Mouse (Mus musculus): ENCODE results near the gene Ranbp10. TPM values are rescaled to one million over a fixed set of nuclear protein-coding genes. Genes with fewer than 3 reads are reported as not detected.
A peak's percentile ranks its signal among the peaks of the same experiment; 100 is the strongest.

Gene Ranbp10
- total RNA-seq, 2 experiments from 2014 or later, result 24.4 to 27.6 TPM

DNA sequence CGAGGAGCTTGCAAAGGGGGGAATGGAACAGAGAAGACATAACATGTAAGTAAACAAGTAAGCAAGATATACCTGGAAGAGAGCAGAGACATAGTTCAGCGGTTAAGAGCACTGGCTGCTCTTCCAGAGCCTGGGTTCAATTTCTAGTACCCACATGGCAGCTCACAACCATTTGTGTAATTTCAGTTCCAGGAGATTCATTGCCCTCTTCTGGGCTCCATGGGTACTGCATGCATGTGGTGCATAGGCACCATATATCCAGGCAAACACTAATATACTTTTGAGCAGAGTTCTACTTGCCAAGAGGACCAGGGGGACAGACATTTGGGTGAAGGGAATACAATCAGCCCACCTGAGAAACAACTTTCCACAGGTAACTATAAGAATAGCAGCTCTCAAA, 38.9 kb downstream of the Ranbp10 start:
- DNase-seq, result no peak

- no peak for DNase-seq
These were observed 46.9 kb downstream of the Ranbp10 start for GRCm38 (mm10) chr8:105780298-105780697.

- DNase-seq, result no peak
These were observed 49.3 kb downstream of the Ranbp10 start for GRCm38 (mm10) chr8:105777833-105778232.

DNA sequence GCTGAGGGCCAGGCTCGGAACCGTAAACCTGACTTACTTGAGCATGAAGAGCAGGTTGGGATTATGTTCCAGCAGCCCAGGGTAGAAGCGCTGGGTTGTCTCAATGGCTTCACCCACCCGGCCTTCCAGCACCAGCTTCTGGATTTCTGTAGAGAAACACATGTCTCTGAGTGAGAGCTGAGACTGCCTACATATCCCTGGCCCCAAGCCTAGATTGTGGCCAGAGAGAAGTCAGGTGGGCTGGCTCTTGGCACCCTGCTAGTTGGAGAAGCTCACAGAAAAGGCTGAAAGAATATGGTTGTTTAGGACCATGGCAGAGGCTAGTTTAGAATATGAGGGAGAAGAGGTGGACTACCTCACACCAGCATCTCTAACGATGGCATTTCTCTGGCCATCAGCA, 52.7 kb downstream of the Ranbp10 start:
- DNase-seq, result no peak

- DNase-seq, result no peak
These were observed 53.7 kb downstream of the Ranbp10 start for GRCm38 (mm10) chr8:105773441-105773861.

- no peak for DNase-seq
These were observed 55.6 kb downstream of the Ranbp10 start for GRCm38 (mm10) chr8:105771398-105772175.

- DNase-seq, result no peak
These were observed 56.5 kb downstream of the Ranbp10 start for GRCm38 (mm10) chr8:105770609-105771008.

- DNase-seq, result no peak
These were observed 58.5 kb downstream of the Ranbp10 start for GRCm38 (mm10) chr8:105768485-105769257.

DNA sequence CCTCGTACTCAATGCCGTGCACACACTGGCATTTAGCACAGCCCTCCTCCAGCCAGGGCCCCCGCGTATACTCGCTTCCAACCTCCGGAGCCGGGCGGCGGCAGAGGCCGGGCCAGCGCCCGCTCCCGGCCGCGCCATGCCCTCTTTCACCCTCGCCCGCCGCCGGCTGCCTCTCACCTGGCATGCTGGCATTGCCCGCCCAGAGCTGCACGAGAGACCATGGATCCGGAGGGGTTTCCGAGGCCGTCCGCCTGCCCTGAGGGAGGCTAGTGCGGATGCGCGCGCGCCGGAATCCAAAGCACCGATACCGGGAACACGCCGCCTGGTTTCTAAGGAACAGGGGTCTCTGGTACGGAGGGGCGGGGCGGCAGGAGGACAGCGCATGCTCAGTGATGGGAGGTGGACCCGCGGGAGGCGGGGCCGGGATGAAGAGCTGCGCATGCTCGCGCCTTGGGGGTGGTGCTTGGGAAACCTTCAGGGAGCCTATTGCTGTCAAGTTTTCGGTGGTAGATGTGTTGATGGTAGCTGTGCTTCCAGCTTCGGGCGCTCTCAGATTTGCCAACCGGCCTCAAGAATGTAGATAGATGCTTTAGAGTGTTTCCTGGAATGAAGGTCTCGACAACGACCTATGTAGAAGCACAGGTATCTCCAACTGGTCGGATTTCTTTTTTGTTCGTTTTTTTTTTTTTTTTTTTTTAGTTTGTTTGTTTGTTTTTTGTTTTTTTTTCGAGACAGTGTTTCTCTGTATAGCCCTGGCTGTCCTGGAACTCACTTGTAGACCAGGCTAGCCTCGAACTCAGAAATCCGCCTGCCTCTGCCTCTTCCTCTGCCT, 68.7 kb downstream of the Ranbp10 start, which contains the start of gene Gfod2:
Gene Gfod2 (minus strand): TSS at position 388 of the 832 bp plus-strand sequence.
- DNase-seq, result peak; percentile 98 to 99

DNA sequence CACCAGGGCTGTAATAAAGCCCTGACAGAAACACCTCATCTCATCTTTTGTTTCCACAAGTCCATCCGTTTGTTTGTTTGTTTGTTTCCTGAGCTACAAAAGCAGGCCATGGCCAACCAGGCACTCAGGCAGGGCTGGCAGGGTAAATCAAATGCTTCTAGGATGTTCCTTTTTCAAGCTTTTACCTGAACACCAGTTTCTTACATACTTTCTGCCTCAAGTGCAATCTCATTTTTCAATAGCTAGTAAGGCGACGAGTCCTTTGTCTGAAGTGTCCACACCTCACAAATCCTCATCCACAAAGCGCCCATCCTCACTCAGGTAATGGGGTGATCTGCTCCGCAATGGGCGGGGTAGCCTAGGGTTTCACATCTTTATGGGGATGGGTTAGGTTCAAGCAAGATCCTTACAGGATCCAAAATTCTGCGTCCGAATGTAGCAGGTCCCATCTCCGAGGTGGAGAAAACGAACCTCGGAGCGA, 69.3 kb downstream of the Ranbp10 start:
- DNase-seq, result no peak

GRCm38 (mm10) chr8:105754688-105755087, 72.5 kb downstream of the Ranbp10 start:
- DNase-seq, result no peak

- no peak for DNase-seq
These were observed 73.2 kb downstream of the Ranbp10 start for GRCm38 (mm10) chr8:105753916-105754315.

DNA sequence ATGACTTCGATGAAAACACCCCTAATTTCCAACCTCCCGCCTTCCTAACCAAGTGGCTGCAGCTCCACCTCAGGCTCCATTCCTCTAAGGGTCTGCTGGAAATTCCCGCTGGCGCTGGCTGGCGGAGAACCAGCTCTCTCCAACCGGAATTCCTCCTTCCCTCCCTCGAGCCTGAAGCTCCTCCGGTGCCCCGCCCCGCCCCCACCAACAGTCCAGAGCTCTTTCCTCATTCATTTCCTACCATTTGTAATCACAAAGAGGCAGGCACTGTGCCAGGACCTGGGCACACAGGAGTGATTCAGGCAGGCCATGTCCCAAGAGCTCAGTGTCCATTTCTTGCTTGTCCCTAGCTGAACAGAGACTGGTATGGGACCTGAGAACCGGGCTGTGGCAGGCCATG, 76.5 kb downstream of the Ranbp10 start:
- peak in 1 of 2 experiments; percentile 31 for DNase-seq

GRCm38 (mm10) chr8:105743301-105743700, 83.8 kb downstream of the Ranbp10 start:
- no peak for DNase-seq

- no peak for DNase-seq
These were observed 87.9 kb downstream of the Ranbp10 start for GRCm38 (mm10) chr8:105739216-105739615.

GRCm38 (mm10) chr8:105732186-105732585, 95.0 kb downstream of the Ranbp10 start:
- no peak for DNase-seq

- no peak for DNase-seq
These were observed 99.6 kb downstream of the Ranbp10 start for GRCm38 (mm10) chr8:105727397-105728124.

DNA sequence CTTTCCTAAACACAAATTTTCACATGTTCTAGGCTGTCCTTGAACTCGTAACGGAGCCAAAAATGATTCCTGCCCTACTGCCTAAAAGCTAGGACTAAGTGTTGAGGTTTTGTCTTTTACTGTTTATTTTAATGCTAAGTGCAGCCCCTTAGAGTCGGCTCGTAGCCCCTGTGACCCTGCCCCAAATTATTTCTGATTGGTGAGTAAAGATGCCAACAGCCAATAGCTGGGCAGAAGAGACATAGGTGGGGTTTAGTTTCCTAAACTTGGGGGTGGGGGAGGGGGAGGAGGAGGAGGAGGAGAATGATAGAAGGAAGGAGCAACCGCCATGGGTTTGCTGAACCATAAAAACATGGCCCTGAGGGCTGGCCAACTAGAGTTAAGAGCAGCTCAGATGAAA, 101.4 kb downstream of the Ranbp10 start:
- DNase-seq, result no peak

GRCm38 (mm10) chr8:105722861-105723260, 104.3 kb downstream of the Ranbp10 start:
- DNase-seq, result no peak

DNA sequence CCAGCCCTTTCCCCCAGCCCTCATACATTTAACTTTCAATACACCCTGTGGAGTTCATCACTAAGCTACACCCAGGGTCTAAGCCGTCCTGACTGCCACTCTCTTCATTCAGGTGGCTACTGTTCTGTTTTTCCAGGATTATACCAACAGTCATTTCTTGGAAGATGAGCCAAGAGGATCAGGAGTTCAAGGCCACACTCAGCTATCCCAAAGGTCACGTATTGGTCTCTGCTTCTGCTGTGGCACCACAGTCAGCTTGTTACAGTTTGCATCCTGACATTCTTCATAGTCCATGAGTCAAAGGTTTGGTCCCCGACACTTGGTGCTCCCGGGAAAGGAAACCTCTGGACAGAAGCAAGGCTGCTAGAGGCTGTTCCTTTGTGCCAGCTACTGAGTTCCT, 107.5 kb downstream of the Ranbp10 start:
- no peak for DNase-seq

Measured in layer of hippocampus, postnatal 36 days (tissue).